Mouse (Mus musculus): Measurements from ENCODE around the gene Glrx2. TPM values are rescaled to one million over a fixed set of nuclear protein-coding genes. Genes with fewer than 3 reads are reported as not detected.

Glrx2 gene
- polyA plus RNA-seq, 1 experiment, result 64.8 TPM

- H3K27ac ChIP-seq (ENCODE audit: insufficient read depth, low read length), result no peak overlapping the region
- H3K4me3 ChIP-seq (ENCODE audit: insufficient read depth, low read length), result no peak overlapping the region
- TF ChIP-seq CTCF (IDR thresholded peaks at IDR 0.05; ENCODE audit: borderline replicate concordance, insufficient read depth, low read length) (no peak), POLR2A (IDR thresholded peaks at IDR 0.05; ENCODE audit: low read depth, low read length) (no peak)
- H3K4me1 ChIP-seq (ENCODE audit: control insufficient read depth, insufficient read depth, low read length), result no peaks in the 10 kb centered on the region
Measured at GRCm38 (mm10) chr1:143740581-143740980, 24.4 kb downstream of the Glrx2 start.

GRCm38 (mm10) chr1:143741331-143741730 lies 25.2 kb downstream of the Glrx2 start:
- no peak for TF ChIP-seq POLR2A (IDR thresholded peaks at IDR 0.05; ENCODE audit: low read depth, low read length)
- TF ChIP-seq CTCF (IDR thresholded peaks at IDR 0.05; ENCODE audit: borderline replicate concordance, insufficient read depth, low read length), result no peak
- H3K4me3 ChIP-seq (ENCODE audit: insufficient read depth, low read length), result no peak overlapping the region
- H3K27ac ChIP-seq (ENCODE audit: insufficient read depth, low read length), result no peak overlapping the region
- H3K4me1 ChIP-seq (ENCODE audit: control insufficient read depth, insufficient read depth, low read length), result no peaks in the 10 kb centered on the region

- Histone ChIP-seq H3K27ac (ENCODE audit: insufficient read depth, low read length) (no peak overlapping the region), H3K4me3 (ENCODE audit: insufficient read depth, low read length) (no peak overlapping the region), H3K4me1 (ENCODE audit: control insufficient read depth, insufficient read depth, low read length) (no peaks in the 10 kb centered on the region)
- TF ChIP-seq CTCF (IDR thresholded peaks at IDR 0.05; ENCODE audit: borderline replicate concordance, insufficient read depth, low read length) (no peak), POLR2A (IDR thresholded peaks at IDR 0.05; ENCODE audit: low read depth, low read length) (no peak)
Measured at GRCm38 (mm10) chr1:143742186-143742585, 26.0 kb downstream of the Glrx2 start.

- H3K4me1 ChIP-seq (ENCODE audit: control insufficient read depth, insufficient read depth, low read length), result no peaks in the 10 kb centered on the region
- TF ChIP-seq POLR2A (IDR thresholded peaks at IDR 0.05; ENCODE audit: low read depth, low read length), result no peak
- TF ChIP-seq CTCF (IDR thresholded peaks at IDR 0.05; ENCODE audit: borderline replicate concordance, insufficient read depth, low read length), result no peak
- no peak overlapping the region for H3K27ac ChIP-seq (ENCODE audit: insufficient read depth, low read length)
- H3K4me3 ChIP-seq (ENCODE audit: insufficient read depth, low read length), result no peak overlapping the region
Measured at GRCm38 (mm10) chr1:143745871-143746270, 29.7 kb downstream of the Glrx2 start.

DNA sequence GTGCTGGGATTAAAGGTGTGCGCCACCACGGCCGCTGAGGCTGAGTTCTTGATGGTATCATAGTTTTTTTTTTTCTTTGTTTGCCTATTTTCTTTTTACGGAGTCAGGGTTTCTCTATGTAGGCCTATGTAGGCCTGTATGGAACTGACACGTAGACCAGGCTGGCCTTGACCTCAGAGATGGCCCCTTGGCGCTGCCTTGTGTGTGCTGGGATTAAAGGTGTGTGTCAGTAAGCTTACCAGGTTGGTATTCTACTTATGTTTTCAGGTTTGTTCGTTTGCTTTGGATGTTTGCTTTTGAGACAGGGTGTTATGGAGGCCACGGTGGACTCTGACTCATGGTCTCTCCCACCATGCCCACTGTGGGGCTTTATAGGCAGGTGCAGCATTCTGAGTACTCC lies 46.0 kb downstream of the Glrx2 start:
- Histone ChIP-seq H3K4me3 (ENCODE audit: insufficient read depth, low read length) (no peak overlapping the region), H3K4me1 (ENCODE audit: control insufficient read depth, insufficient read depth, low read length) (no peaks in the 10 kb centered on the region), H3K27ac (ENCODE audit: insufficient read depth, low read length) (no peak overlapping the region)
- no peak for TF ChIP-seq POLR2A (IDR thresholded peaks at IDR 0.05; ENCODE audit: low read depth, low read length)
- no peak for TF ChIP-seq CTCF (IDR thresholded peaks at IDR 0.05; ENCODE audit: borderline replicate concordance, insufficient read depth, low read length)

DNA sequence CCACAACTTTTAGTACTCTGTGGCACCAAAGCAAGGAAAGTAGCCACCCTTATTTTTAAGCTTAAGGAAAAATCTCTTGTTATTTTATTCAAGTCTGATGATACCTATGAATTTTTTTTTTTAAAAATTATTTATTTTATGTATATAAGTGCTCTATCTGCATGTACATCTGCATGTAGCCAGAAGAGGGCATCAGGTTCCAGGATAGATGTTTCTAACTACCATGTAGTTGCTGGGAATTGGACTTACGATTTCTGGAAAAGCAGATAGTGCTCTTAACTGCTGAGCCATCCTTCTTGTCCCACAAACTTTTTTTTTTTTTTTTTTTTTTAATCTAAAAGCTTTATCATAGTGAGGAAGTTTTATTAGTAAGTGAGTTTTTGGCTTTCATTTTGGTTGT lies 48.3 kb downstream of the Glrx2 start:
- Histone ChIP-seq H3K27ac (ENCODE audit: insufficient read depth, low read length) (no peak overlapping the region), H3K4me1 (ENCODE audit: control insufficient read depth, insufficient read depth, low read length) (no peaks in the 10 kb centered on the region), H3K4me3 (ENCODE audit: insufficient read depth, low read length) (no peak overlapping the region)
- TF ChIP-seq CTCF (IDR thresholded peaks at IDR 0.05; ENCODE audit: borderline replicate concordance, insufficient read depth, low read length) (no peak), POLR2A (IDR thresholded peaks at IDR 0.05; ENCODE audit: low read depth, low read length) (no peak)

DNA sequence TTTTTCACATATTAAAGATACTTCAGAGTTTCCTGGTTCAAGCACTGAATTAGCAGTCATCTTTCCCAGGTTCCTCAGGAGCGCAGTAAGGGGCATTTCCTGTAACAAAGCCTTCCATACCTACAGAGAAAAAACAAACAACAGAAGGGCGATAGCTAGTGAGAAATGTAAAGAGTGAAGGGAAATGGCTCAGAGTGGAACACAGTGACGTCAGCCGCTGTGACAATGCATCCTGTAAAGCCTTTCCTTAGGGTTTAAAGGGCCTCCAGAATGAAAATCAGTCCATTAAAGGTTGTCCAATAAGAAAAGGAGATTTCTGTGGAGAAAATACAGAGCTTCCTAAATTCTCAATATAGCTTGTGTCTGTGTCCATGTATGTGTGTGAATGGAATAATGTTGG lies 49.7 kb downstream of the Glrx2 start:
- no peaks in the 10 kb centered on the region for H3K4me1 ChIP-seq (ENCODE audit: control insufficient read depth, insufficient read depth, low read length)
- TF ChIP-seq POLR2A (IDR thresholded peaks at IDR 0.05; ENCODE audit: low read depth, low read length) (no peak), CTCF (IDR thresholded peaks at IDR 0.05; ENCODE audit: borderline replicate concordance, insufficient read depth, low read length) (no peak)
- H3K4me3 ChIP-seq (ENCODE audit: insufficient read depth, low read length), result no peak overlapping the region
- no peak overlapping the region for H3K27ac ChIP-seq (ENCODE audit: insufficient read depth, low read length)

DNA sequence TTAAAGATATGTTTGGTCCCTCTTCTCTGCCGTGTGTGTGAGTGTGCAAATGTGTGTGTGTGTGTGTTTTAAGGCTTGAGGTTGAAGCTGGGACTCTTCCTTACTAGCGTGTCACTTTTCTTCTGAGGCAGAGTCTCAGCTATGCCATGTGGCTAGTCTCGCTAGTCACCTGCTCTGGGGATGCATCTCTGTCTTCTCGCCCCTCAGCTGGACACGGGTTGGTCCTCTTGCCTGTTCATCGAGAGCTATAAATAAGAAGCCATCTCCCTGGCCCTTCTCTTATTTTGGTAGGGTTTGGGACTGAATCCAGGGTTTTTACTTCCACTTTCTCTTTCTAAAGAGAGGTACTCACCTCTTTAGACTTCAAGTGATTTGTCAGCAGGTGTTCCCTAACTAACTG lies 50.1 kb downstream of the Glrx2 start:
- TF ChIP-seq CTCF (IDR thresholded peaks at IDR 0.05; ENCODE audit: borderline replicate concordance, insufficient read depth, low read length) (no peak), POLR2A (IDR thresholded peaks at IDR 0.05; ENCODE audit: low read depth, low read length) (no peak)
- H3K27ac ChIP-seq (ENCODE audit: insufficient read depth, low read length), result no peak overlapping the region
- no peaks in the 10 kb centered on the region for H3K4me1 ChIP-seq (ENCODE audit: control insufficient read depth, insufficient read depth, low read length)
- H3K4me3 ChIP-seq (ENCODE audit: insufficient read depth, low read length), result no peak overlapping the region

GRCm38 (mm10) chr1:143770444-143771109 lies 54.4 kb downstream of the Glrx2 start:
- H3K4me1 ChIP-seq (ENCODE audit: control insufficient read depth, insufficient read depth, low read length), result peaks cover 3% of the 10 kb centered on the region; the same call in 1 of the 2 replicates
- H3K27ac ChIP-seq (ENCODE audit: insufficient read depth, low read length), result no peak overlapping the region
- no peak overlapping the region for H3K4me3 ChIP-seq (ENCODE audit: insufficient read depth, low read length)
- no peak for TF ChIP-seq CTCF (IDR thresholded peaks at IDR 0.05; ENCODE audit: borderline replicate concordance, insufficient read depth, low read length)
- no peak for TF ChIP-seq POLR2A (IDR thresholded peaks at IDR 0.05; ENCODE audit: low read depth, low read length)

DNA sequence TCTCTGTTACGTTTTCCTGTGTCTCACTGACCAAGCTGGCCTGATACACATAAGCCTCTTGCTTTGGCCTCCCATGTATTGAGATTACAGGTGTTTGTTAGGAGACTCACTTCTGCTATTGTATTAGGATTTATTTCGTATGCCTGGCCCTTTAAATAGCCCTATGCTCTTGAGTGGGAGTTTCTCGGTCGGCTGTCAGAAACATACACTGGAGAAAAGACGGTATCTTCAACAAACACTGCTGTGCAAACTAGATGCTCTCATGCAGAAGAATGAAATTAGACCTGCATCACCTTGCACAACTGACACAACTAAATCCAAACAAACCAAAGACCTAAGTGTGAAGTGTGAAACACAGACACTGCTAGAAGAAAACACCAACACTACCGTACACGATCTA lies 56.9 kb downstream of the Glrx2 start:
- H3K4me3 ChIP-seq (ENCODE audit: insufficient read depth, low read length), result no peak overlapping the region
- H3K27ac ChIP-seq (ENCODE audit: insufficient read depth, low read length), result no peak overlapping the region
- TF ChIP-seq CTCF (IDR thresholded peaks at IDR 0.05; ENCODE audit: borderline replicate concordance, insufficient read depth, low read length) (no peak), POLR2A (IDR thresholded peaks at IDR 0.05; ENCODE audit: low read depth, low read length) (no peak)
- H3K4me1 ChIP-seq (ENCODE audit: control insufficient read depth, insufficient read depth, low read length), result peaks cover 3% of the 10 kb centered on the region; the same call in 1 of the 2 replicates
